Mouse (Mus musculus) midbrain, embryonic 14.5 days (tissue): ENCODE measurements around the gene Tinagl1. TPM values are rescaled to one million over a fixed set of nuclear protein-coding genes. Genes with fewer than 3 reads are reported as not detected.

Experiments
- ATAC-seq: fragments of 200-750 bp; cut with Nextera tagmentation; 2 replicates; pipeline ENCODE4 v1.8.0; 2017; ENCODE audit warnings: moderate number of reproducible peaks, moderate library complexity; ENCODE audit not compliant: low FRiP score, low TSS enrichment
- DNase-seq: peaks from one replicate; pipeline ENCODE4 v3.0.0-alpha.2; 2015
- H3K27ac ChIP-seq: fragments of 300-500 bp; sonication (generic); replicated peaks from 2 replicates; pipeline ENCODE4 v1.5.1; 2014; ENCODE audit warnings: mild to moderate bottlenecking, low read depth, low read length, moderate library complexity
- H3K27me3 ChIP-seq: fragments of 300-500 bp; sonication (generic); 2 replicates; pipeline ENCODE4 v1.6.1; 2014; ENCODE audit warnings: low read length, control low read depth, mixed read lengths; ENCODE audit not compliant: control insufficient read depth, insufficient read depth
- H3K36me3 ChIP-seq: fragments of 300-500 bp; sonication (generic); 2 replicates; pipeline ENCODE4 v1.6.1; 2014; ENCODE audit warnings: low read length, control low read depth; ENCODE audit not compliant: control insufficient read depth, insufficient read depth
- H3K4me1 ChIP-seq: fragments of 300-500 bp; sonication (generic); 2 replicates; pipeline ENCODE4 v1.6.1; 2014; ENCODE audit warnings: mild to moderate bottlenecking, antibody characterized with exemption, low read length, control low read depth; ENCODE audit not compliant: control insufficient read depth, insufficient read depth
- H3K4me2 ChIP-seq: fragments of 300-500 bp; sonication (generic); 2 replicates; pipeline ENCODE4 v1.6.1; 2014; ENCODE audit warnings: mild to moderate bottlenecking, low read length, moderate library complexity
- H3K4me3 ChIP-seq: fragments of 300-500 bp; sonication (generic); replicated peaks from 2 replicates; pipeline ENCODE4 v1.5.1; 2014; ENCODE audit warnings: low read depth, low read length
- H3K9ac ChIP-seq: fragments of 300-500 bp; sonication (generic); replicated peaks from 2 replicates; pipeline ENCODE4 v1.6.1; 2014; ENCODE audit warnings: mild to moderate bottlenecking, low read length, moderate library complexity
- H3K9me3 ChIP-seq: fragments of 300-500 bp; sonication (generic); 2 replicates; pipeline ENCODE4 v1.6.1; 2016; ENCODE audit warnings: low read length, control low read depth, mixed read lengths; ENCODE audit not compliant: control insufficient read depth
- WGBS: fragments of 180-500 bp; shearing (Covaris S2); extraction: QIAGEN DNeasy Blood & Tissue Kit; methylation state at CpG from one replicate; pipeline ENCODE4 v1.1.7; 2014; 5-methylcytosine and 5-hydroxymethylcytosine counted together
- polyA plus RNA-seq: library from polyadenylated mRNA; unstranded; fragments of >200 nt; fragmentation: Nextera tagmentation; extraction: Ambion mirVana; gene quantifications from 2 replicates; pipeline ENCODE4 v1.2.1, GENCODE M21; 2014

The Tinagl1 gene
- polyA plus RNA-seq, 1 experiment from 2014 or later = 1.7 TPM

- H3K27me3 ChIP-seq = no peaks in the 10 kb centered on the region
- H3K9ac ChIP-seq = no peak overlapping the region
- H3K4me1 ChIP-seq = no peaks in the 10 kb centered on the region
- no peak overlapping the region for H3K27ac ChIP-seq
- no peak overlapping the region for H3K4me2 ChIP-seq
- DNase-seq (no peak), ATAC-seq (no peak)
- WGBS = 80% methylated on average over 10 of the region's 10 CpGs
- no peaks in the 10 kb centered on the region for H3K9me3 ChIP-seq
- H3K36me3 ChIP-seq = peaks cover 28% of the 10 kb centered on the region
- no peak overlapping the region for H3K4me3 ChIP-seq
Measured at GRCm38 (mm10) chr4:130130082-130130481, 44.8 kb downstream of the Tinagl1 start.

DNA sequence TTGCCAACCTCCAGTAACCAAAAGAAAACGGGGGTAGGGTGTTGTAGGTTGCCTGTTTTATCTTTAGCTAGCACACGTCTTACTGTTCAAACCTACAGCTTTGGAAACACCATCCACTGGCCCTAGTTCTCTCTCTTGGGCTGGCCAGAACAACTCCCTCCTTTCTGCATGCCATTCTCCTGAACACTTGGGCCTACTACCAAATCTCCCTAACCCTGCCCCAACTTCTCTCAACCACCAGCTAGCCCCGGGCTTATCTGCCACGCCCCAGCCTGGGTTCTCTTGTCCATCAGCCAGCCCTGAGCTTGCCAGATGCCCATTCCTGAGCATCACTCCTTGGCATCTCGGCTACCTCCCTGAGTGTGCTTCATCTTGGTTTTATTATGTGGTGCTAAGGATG is 46.0 kb downstream of the Tinagl1 start:
- Histone ChIP-seq H3K4me3 (no peak overlapping the region), H3K4me1 (no peaks in the 10 kb centered on the region), H3K9me3 (no peaks in the 10 kb centered on the region), H3K9ac (no peak overlapping the region), H3K27ac (no peak overlapping the region), H3K27me3 (no peaks in the 10 kb centered on the region), H3K36me3 (peaks cover 34% of the 10 kb centered on the region), H3K4me2 (no peak overlapping the region)
- DNase-seq = no peak
- no peak for ATAC-seq
- WGBS = 87% methylated on average over 5 of the region's 5 CpGs

GRCm38 (mm10) chr4:130125935-130126334 is 49.0 kb downstream of the Tinagl1 start:
- H3K36me3 ChIP-seq = peaks cover 59% of the 10 kb centered on the region
- WGBS = 91% methylated on average over 5 of the region's 5 CpGs

GRCm38 (mm10) chr4:130125164-130125563 is 49.8 kb downstream of the Tinagl1 start:
- Histone ChIP-seq H3K27me3 (no peaks in the 10 kb centered on the region), H3K9ac (no peak overlapping the region), H3K9me3 (no peaks in the 10 kb centered on the region), H3K36me3 (peaks cover 59% of the 10 kb centered on the region), H3K27ac (no peak overlapping the region), H3K4me1 (no peaks in the 10 kb centered on the region), H3K4me2 (no peak overlapping the region), H3K4me3 (no peak overlapping the region)
- ATAC-seq (no peak), DNase-seq (no peak)
- 96% methylated on average over 6 of the region's 6 CpGs for WGBS

More at GRCm38 (mm10) chr4:130125935-130126334, 49.0 kb downstream of the Tinagl1 start:
- ATAC-seq (no peak), DNase-seq (no peak)
- Histone ChIP-seq H3K4me1 (no peaks in the 10 kb centered on the region), H3K4me2 (no peak overlapping the region), H3K9me3 (no peaks in the 10 kb centered on the region), H3K27me3 (no peaks in the 10 kb centered on the region), H3K27ac (no peak overlapping the region), H3K4me3 (no peak overlapping the region), H3K9ac (no peak overlapping the region)

DNA sequence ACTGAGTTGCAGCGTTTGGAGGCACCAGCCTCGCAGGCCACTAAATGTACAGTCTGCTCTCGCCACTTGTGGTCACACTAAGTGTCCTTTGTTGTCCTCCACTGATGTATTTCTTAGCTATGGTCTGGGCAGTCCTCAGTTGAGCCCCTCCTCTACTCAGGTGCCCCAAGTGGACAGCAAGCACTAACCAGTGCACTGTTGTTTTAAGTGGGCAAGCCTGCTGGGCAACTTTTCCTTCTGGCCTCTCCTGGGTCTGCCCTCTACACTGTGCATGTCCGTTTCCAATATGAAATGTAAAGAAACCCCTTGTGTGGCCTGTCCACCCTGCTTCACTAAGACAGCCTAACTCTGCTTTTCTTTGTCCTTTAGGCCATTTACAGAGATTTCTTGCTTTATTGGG is 50.8 kb downstream of the Tinagl1 start:
- H3K4me1 ChIP-seq = no peaks in the 10 kb centered on the region
- H3K27ac ChIP-seq = no peak overlapping the region
- no peak overlapping the region for H3K9ac ChIP-seq
- no peak for DNase-seq
- H3K4me2 ChIP-seq = no peak overlapping the region
- no peak overlapping the region for H3K4me3 ChIP-seq
- peaks cover 59% of the 10 kb centered on the region for H3K36me3 ChIP-seq
- ATAC-seq = no peak
- WGBS = 89% methylated on average over 4 of the region's 4 CpGs
- no peaks in the 10 kb centered on the region for H3K9me3 ChIP-seq
- no peaks in the 10 kb centered on the region for H3K27me3 ChIP-seq

- no peak for DNase-seq
- WGBS = 82% methylated on average over 5 of the region's 5 CpGs
- Histone ChIP-seq H3K4me2 (no peak overlapping the region), H3K36me3 (peaks cover 59% of the 10 kb centered on the region), H3K27ac (no peak overlapping the region), H3K9ac (no peak overlapping the region), H3K27me3 (no peaks in the 10 kb centered on the region), H3K4me1 (no peaks in the 10 kb centered on the region), H3K4me3 (no peak overlapping the region), H3K9me3 (no peaks in the 10 kb centered on the region)
- ATAC-seq = no peak
Measured at GRCm38 (mm10) chr4:130123020-130123419, 51.9 kb downstream of the Tinagl1 start.

GRCm38 (mm10) chr4:130121560-130121959 is 53.4 kb downstream of the Tinagl1 start:
- DNase-seq = no peak
- no peak overlapping the region for H3K9ac ChIP-seq
- H3K4me1 ChIP-seq = no peaks in the 10 kb centered on the region
- H3K4me2 ChIP-seq = no peak overlapping the region
- no peaks in the 10 kb centered on the region for H3K27me3 ChIP-seq
- WGBS = 65% methylated on average over 8 of the region's 8 CpGs
- H3K27ac ChIP-seq = no peak overlapping the region
- H3K9me3 ChIP-seq = no peaks in the 10 kb centered on the region
- no peak for ATAC-seq
- H3K4me3 ChIP-seq = no peak overlapping the region
- H3K36me3 ChIP-seq = peaks cover 46% of the 10 kb centered on the region

GRCm38 (mm10) chr4:130120752-130121151 is 54.2 kb downstream of the Tinagl1 start:
- H3K9ac ChIP-seq = no peak overlapping the region
- no peak for ATAC-seq
- H3K27ac ChIP-seq = no peak overlapping the region
- WGBS = 70% methylated on average over 4 of the region's 4 CpGs
- H3K36me3 ChIP-seq = peaks cover 38% of the 10 kb centered on the region
- no peaks in the 10 kb centered on the region for H3K27me3 ChIP-seq
- no peaks in the 10 kb centered on the region for H3K4me1 ChIP-seq
- H3K4me3 ChIP-seq = no peak overlapping the region
- H3K9me3 ChIP-seq = no peaks in the 10 kb centered on the region
- DNase-seq = no peak
- H3K4me2 ChIP-seq = no peak overlapping the region
